Mouse (Mus musculus) gastrocnemius, postnatal 25 days (tissue): ENCODE data around the gene Msl1. TPM values are rescaled to one million over a fixed set of nuclear protein-coding genes. Genes with fewer than 3 reads are reported as not detected.

ENCODE experiments used
- DNase-seq: peaks from one replicate; pipeline ENCODE4 v3.0.0; 2022
- total RNA-seq, 2 experiments: library from RNA; stranded (reverse); gene quantifications; 1 replicate in 1 of 2; 2 replicates in 1 of 2; pipeline ENCODE4 v1.2.3; 2021

Msl1 gene
- total RNA-seq, 2 experiments from 2014 or later = 51.3 to 63.6 TPM

GRCm38 (mm10) chr11:98839897-98840296 is 44.6 kb downstream of the Msl1 start:
- DNase-seq = no peak

- no peak for DNase-seq
Measured at GRCm38 (mm10) chr11:98846016-98846415, 50.7 kb downstream of the Msl1 start.

- no peak for DNase-seq
Measured at GRCm38 (mm10) chr11:98846865-98847604, 51.7 kb downstream of the Msl1 start.

- DNase-seq = no peak
Measured at GRCm38 (mm10) chr11:98849196-98849894, 54.0 kb downstream of the Msl1 start.

- no peak for DNase-seq
Measured at GRCm38 (mm10) chr11:98850100-98851093, 55.1 kb downstream of the Msl1 start.

GRCm38 (mm10) chr11:98854116-98854515 is 58.8 kb downstream of the Msl1 start:
- DNase-seq = no peak

GRCm38 (mm10) chr11:98854659-98855058 is 59.3 kb downstream of the Msl1 start:
- no peak for DNase-seq

Other genes starting within 250 kb of the Msl1 start
- under 1 TPM in 1 of 2 experiments, not detected in 1; 0.15 TPM for gene Ikzf3, start 249.5 kb upstream of the Msl1 start, total RNA-seq
- not detected for gene Zpbp2, start 244.4 kb upstream of the Msl1 start, total RNA-seq
- 10 to 100 TPM; 19.9 to 28.2 TPM for gene Ormdl3, start 208.1 kb upstream of the Msl1 start, total RNA-seq
- gene Lrrc3c, start 197.2 kb upstream of the Msl1 start, total RNA-seq = not detected
- gene Gm12355, start 169.9 kb upstream of the Msl1 start, total RNA-seq = 1 to 10 TPM; 3.1 to 6.4 TPM
- 1 to 10 TPM; 1.3 to 2.4 TPM for gene Gsdma3, start 169.2 kb upstream of the Msl1 start, total RNA-seq
- not detected for gene Gsdma2, start 148.8 kb upstream of the Msl1 start, total RNA-seq
- under 1 TPM; 0.23 to 0.24 TPM for gene Gsdma, start 131.2 kb upstream of the Msl1 start, total RNA-seq
- 10 to 100 TPM; 86.2 to 91.5 TPM for gene Psmd3, start 113.0 kb upstream of the Msl1 start, total RNA-seq
- not detected for gene Csf3, start 94.3 kb upstream of the Msl1 start, total RNA-seq
- gene Med24, start 66.1 kb upstream of the Msl1 start, total RNA-seq = 10 to 100 TPM; 42.7 to 46.9 TPM
- gene Thra, start 54.9 kb upstream of the Msl1 start, total RNA-seq = 10 to 100 TPM; 75.4 to 89.1 TPM
- gene Nr1d1, start 20.2 kb upstream of the Msl1 start, total RNA-seq = 100 to 1,000 TPM in 1 of 2 experiments, 10 to 100 TPM in 1; 98.0 to 119 TPM
- gene Casc3, start 9.4 kb downstream of the Msl1 start, total RNA-seq = 10 to 100 TPM; 13.9 to 15.0 TPM
- under 1 TPM; 0.23 to 0.40 TPM for gene Rapgefl1, start 41.3 kb downstream of the Msl1 start, total RNA-seq
- gene Wipf2, start 68.1 kb downstream of the Msl1 start, total RNA-seq = 1 to 10 TPM; 4.1 to 4.9 TPM
- gene Cdc6, start 112.3 kb downstream of the Msl1 start, total RNA-seq = under 1 TPM; 0.13 to 0.56 TPM
- 10 to 100 TPM in 1 of 2 experiments, 1 to 10 TPM in 1; 9.4 to 12.8 TPM for gene Rara, start 132.3 kb downstream of the Msl1 start, total RNA-seq
- not detected for gene Gjd3, start 187.5 kb downstream of the Msl1 start, total RNA-seq
- gene Top2a, start 228.7 kb downstream of the Msl1 start, total RNA-seq = 1 to 10 TPM; 2.3 to 3.8 TPM
- gene Igfbp4, start 245.7 kb downstream of the Msl1 start, total RNA-seq = 10 to 100 TPM; 38.6 to 49.1 TPM